Mouse (Mus musculus): ENCODE results near the gene Cckbr. TPM values are rescaled to one million over a fixed set of nuclear protein-coding genes. Genes with fewer than 3 reads are reported as not detected.

Cckbr gene
- total RNA-seq (2014; fragmentation: Nextera tagmentation) (not detected in 2 replicates), total RNA-seq (2017) (not detected in 2 replicates)

DNA sequence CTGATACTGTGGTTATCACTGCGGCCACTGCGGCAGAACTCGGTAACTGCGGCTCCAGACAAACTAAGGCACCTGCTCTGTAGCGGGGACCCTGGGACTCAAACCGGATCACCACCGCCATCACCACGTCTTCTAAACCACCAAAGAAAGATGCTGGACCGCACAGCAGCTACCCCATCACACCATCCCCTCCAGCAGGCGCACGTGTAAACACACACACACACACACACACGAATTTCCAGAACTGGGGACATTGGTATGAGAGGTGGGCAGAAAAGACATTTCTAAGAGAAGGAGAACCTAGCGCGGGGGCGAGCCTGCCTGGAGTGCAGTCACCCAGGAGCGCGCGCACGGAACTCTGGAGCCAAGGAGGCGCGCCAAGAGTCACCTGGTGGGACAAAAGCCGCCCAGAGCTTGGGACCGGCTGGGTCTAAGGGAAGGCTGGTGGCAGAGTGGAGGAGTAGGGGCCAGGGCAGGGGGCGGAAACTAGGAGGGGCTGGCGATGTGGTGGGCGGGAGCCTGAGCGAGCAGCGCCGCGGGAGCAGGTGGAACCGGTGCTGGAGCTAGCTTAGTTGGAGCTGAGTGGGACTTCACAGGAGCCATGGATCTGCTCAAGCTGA is at the start of gene Cckbr:
Gene Cckbr, plus strand, starts transcription at position 308 of the 620 bp plus-strand sequence.
- peak; percentile 14; the same call in 1 of the 2 replicates for ATAC-seq (replicated peaks; ENCODE audit: poor library complexity, severe bottlenecking)

DNA sequence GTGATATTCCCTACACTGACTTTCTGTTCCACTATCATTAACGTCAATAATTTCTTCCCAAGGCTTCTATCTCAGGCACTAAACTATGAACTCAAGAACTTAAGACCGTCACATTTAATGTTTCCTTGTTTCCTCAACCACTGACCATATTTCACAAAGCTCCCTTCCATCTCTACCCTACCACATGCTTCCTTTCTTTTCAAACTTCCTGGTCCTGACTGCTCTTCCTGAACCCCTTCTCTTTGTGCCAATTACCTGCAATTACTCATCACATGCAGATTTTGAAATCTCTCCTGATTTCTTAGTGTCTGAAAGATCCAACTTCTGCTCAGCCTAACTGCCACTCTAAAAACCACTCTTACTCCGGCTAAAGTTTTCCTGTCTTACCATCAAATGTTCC is 45.2 kb upstream of the Cckbr start:
- peak; percentile 82 for ATAC-seq (replicated peaks; ENCODE audit: poor library complexity, severe bottlenecking)

DNA sequence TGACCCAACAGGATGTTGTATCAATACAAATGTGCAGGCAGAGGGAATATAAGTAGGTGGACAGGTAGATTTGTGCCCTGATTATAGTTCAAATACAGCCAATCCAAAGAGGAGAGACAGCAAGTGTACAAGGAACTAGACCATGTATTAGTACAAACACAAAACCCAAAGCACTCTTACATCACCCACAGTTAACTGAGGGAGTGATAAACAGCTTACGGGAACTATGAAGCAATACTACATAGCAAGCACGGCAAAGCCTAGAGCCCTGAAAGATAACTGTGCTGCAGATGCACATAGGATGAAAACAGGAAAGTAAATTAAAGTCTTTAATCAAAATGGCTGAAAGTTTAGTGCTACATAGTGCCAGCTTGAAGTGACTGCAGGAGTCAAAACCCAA is 37.8 kb upstream of the Cckbr start:
- peak; percentile 77 for ATAC-seq (replicated peaks; ENCODE audit: poor library complexity, severe bottlenecking)

DNA sequence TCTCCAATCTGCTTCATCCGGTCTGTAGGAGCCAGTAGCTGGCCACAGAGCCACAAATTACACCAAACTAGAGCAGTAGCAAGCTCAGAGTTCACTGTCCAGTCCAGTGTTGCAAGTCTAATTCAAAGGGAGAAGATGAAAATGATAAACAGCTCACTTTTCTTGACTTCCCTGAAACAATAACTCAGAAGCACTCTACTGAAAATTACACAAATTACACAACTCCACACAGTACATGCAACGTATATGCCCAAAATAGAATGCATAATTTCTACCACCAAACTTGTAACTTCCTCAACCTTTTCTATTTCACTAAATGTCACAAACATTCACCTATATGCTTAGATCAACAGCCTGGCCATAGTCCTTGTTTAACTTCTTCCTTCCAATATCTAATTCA is 35.3 kb upstream of the Cckbr start:
- ATAC-seq (replicated peaks; ENCODE audit: poor library complexity, severe bottlenecking), result peak; percentile 75

DNA sequence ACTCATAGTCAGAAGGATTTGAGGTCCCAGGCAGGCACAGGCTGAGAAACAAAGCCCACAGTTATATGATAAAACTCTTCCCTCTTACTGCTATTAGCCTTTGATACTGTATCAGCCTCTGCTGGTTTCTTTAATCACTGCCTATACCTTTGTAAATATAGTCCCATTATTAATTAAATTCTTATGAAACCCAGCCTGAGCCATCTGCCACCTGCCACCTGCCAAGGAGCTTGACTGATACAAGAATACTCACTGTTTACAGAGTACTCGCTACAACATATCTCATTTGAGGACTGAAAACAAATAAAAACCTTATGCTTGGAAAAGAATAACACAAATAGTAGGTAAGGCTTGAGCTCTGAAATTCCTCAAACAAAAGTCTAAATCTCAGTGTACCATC is 30.9 kb upstream of the Cckbr start:
- no peak for ATAC-seq (replicated peaks; ENCODE audit: poor library complexity, severe bottlenecking)

DNA sequence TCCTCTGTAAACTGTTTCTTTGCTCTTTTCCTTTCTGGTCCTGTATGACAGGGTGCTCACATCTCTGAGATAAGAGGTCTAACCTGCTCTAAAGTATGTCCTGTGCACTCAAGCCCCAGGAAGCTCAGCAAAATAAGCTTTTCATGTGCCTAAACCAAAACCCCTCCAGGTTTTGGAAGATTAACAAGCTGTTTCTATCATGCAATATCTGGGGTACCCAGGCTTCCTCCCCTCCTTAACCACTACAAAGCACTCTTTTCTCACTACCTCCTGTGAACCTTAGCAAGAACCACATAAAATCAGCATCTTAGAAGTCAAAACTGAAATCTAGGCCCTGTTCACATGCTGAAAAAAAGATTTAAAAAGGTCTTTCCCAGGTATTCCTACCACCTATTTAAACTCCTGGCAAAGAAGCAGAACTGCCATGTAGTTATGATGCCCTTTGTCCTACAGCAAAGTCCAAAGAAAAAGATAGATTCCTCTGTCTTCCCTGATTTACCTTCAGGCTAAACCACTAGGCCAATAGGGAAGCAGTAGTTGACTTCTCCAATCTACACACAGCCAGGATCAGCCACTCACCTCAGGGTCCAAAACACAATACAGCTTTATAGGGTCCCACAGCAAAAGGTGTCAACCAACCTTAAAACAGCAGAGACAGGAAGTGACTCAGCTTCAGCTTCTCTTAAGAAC is 30.3 kb upstream of the Cckbr start:
- no peak for ATAC-seq (replicated peaks; ENCODE audit: poor library complexity, severe bottlenecking)

DNA sequence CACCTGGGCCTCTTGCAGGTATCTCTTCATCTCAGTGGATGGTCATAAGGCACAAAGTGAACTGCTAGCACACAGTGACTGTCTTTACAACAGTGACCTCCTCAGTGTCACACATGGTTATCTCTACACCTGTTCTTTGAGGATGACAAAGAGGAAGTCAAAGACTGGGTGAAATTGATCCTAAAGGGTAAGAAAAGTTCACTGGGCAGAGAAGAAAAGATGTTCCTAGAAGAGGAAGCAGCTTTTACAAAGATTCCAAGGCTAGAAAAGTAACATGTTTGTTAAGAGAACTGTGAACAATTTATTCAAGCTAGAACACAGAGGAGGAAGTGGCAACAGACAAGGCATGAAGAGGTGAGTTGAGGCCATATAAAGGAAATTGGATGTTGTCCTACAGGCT is 29.4 kb upstream of the Cckbr start:
- ATAC-seq (replicated peaks; ENCODE audit: poor library complexity, severe bottlenecking), result no peak

DNA sequence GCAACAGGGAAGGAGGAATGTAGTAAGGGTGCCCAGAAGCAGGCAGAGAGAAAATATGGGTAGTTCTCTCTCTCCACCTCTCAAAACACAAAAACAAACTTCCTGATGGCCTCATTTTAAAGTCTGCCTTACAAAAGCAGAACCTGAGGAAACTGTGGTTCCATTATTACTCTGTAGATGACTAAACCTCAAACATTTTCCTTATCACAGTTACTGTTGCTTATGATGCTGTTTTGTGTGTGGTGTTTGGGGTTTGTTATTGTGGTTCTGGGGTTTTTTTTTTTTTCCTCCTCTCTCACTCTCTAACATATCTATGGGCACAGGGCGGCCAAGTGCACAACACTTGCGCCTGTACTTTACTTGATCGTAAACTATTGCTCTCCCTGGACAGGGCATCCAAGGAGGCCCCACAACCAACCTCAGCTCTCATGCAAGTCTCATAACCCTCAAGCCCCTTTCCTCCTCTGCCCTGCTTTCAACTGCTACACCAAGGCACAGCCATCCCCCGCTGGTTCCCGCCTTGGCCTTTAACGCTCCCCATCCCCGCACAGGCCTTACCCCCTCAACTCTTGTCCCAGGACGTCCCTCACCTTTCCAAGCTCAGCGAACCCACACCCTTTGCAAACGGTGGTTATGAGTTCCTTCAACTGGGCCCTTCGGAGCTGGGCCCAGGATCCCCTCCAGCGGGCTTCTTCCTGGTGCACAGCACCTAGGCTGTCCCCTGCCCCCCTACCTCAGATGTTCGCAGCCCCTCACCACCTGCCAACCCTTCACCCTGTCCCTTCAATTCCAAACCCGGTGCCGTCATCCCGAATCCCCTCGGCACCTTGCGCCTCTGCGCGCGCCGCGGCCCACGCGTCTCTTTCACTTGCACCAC is 26.2 kb upstream of the Cckbr start:
- ATAC-seq (replicated peaks; ENCODE audit: poor library complexity, severe bottlenecking), result peak; percentile 56

DNA sequence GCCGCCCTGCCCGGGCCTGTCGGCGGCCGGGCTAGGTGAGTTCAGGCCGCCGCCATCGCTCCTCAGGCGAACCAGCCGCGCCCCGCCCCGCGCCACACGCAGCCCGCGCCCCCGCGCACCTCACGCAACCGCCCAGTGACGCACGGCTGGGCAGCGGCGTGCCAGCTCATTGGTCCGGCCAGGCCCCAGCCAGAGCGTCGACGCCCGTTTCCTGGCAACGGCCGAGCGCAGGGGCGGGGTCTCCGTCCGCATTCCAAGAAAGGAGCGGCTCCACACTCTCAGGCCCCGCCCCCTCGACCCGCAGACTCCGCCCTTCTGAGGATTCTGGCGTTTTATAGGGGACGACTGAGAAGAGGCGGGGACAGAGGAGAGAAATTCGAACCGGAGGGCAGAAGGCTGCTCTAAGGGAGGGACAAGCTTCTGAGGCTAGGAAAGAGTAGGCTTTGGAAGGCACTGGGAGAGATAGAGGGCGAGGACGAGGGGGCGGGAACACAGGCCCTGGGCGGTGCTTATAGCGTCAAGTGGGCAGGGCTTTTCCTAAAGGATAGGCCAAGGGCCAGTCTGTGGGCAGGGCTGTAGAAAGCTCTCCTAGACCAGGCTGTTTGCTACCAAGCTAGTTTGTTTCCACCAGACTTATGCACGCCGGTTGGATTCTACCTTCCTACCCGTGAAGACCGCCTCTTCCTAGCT is 25.5 kb upstream of the Cckbr start, which contains the start of gene Fam160a2:
Gene Fam160a2, minus strand, starts transcription at position 120 of the 690 bp plus-strand sequence.
- peak; percentile 77 for ATAC-seq (replicated peaks; ENCODE audit: poor library complexity, severe bottlenecking)

DNA sequence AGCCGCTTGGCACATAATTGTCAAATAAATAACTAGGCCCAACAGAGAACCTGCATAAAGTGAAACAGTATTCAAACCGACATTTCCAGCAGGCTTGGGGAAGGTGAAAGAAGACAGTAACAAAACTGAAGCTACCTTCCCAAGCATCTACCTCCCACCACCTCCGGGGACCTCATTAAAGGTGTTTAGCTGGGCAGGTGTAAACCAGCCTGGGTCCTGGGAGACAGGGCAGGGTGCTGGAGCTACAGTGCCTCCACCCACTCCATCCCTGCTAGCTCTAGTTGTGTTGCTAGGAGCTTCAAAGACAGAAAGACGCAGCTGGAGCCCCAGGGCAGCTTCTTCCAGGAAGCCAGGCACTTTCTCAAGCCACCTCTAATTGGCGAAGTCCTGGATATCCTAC is 21.3 kb upstream of the Cckbr start, which contains the start of gene Cnga4:
Gene Cnga4, plus strand, starts transcription at position 301 of the 400 bp plus-strand sequence.
- ATAC-seq (replicated peaks; ENCODE audit: poor library complexity, severe bottlenecking), result no peak

DNA sequence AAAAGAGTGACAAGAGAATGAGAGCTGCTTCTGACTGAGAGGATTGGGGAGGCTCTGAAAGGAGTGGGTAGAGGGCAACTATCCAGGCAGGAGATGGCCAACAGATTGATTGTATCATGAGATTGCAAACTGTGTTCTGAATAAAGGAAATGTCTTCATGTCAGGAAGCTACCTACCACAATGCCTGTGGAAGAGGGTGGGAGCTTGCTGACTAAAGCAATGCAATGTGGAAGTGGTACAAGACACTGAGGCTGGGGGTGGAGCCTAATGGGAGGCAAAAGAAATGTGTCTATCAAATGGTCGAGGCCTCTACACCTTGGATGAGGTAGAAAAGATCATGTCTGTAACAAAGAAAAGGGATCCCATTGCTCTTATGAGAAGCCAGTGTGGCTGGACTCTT is 19.2 kb upstream of the Cckbr start:
- ATAC-seq (replicated peaks; ENCODE audit: poor library complexity, severe bottlenecking), result peak; percentile 84

DNA sequence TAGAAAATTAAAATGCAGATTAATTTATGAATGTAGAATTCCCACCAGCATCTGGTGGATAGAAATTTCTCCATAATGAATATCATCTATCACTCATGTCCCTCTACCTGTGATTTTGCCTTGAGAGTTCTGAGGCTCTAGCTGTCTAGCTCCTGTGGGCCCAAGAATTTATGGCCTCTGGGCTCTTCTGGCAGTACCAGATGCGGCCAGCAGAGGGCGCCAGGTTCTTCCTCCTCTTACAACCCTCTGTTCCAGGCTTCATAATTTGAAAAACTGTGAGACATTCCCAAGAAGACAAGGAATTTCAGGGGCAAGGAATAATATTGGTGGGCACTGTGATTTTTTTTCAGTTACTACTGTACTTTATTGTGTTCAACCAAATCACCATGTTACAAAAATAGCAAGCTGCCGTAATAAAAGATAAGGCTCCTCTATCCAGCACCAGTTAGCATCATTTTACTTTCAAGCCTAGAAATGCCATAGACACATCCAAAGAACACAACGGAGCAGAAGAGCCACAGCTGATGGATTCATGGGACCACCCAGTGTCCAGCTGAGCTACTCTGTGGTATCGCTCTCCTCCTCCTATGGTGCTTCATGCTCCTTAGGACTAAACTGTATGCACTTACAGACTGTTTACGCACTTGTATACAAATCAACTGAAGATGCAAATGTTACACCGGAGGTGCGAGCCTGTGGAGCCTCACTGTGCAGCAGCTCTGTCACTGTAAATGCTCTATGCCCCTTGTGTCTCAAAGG is 13.5 kb upstream of the Cckbr start:
- ATAC-seq (replicated peaks; ENCODE audit: poor library complexity, severe bottlenecking), result peak; percentile 90; the same call in 1 of the 2 replicates

DNA sequence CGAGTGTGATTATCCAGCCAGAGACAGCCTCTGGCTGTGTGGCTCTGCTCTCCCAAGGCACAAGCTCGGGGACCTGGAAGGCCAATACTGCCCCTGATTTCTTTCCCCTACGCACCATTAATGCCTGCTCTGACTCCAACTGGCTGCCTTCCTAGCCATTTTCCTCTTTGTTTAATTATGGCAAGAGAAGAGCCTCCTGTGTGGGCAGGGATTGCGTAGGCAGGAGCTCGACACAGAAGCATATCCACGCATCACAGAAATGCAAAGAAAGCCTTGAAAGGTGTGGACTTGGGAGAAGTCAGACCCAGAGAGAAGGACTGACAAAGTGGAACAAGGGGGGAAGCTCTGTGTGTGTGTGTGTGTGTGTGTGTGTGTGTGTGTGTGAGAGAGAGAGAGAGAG is 11.1 kb upstream of the Cckbr start:
- no peak for ATAC-seq (replicated peaks; ENCODE audit: poor library complexity, severe bottlenecking)

DNA sequence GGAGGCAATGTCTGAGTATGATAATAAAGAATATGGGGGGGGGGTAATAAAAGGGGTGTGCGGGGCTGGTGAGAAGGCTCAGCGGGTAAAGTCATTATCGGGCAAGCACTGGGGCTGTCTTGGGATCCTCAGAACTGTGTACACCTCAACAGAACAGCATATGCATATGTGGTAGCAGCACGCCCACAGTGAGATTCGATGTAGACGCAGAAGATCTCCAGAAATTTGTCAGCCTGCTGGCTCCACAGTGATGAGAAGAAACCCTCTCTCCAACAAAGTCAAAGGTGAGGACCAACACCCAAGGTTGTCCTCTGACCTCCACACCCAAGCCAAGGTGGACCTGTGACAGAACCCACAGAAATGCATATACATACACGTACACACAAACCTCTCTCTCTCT is 9.0 kb upstream of the Cckbr start:
- ATAC-seq (replicated peaks; ENCODE audit: poor library complexity, severe bottlenecking), result no peak

DNA sequence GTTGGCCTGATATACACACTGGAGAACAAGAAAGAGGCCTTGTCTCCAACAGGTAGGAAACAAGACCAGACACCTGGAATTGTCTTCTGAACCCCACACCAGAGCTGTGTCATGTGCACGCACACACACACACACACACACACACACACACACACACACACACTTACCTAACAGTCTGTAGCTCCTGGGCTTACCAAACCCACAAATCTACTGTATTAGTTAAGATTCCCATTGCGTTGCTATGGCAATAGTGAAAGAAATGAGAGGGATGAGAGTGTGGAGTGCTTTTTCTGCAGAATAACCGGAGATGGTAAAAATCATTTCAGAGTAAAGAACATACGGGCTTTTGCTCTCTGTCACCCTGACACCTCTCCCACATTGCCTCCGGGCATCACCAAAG is 7.4 kb upstream of the Cckbr start:
- ATAC-seq (replicated peaks; ENCODE audit: poor library complexity, severe bottlenecking), result no peak

DNA sequence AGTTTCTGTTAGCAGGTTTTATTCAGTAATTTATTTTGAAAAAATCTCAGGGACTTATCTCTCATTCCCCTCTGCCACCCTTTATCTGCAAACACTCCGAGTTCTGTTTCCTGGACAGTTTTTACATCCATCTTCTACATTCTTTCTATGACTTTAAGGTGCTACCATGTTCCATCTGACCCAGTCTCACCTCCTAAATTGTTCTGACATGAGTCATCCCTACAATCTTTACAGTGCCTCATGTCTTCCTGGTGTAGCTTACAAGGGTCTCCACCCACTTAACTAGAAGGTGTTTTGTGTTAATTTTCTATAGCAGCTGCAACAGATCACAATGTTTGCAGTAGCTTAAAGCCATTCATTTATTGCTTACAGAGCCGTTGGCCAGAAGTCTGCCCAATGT is 4.6 kb upstream of the Cckbr start:
- no peak for ATAC-seq (replicated peaks; ENCODE audit: poor library complexity, severe bottlenecking)

DNA sequence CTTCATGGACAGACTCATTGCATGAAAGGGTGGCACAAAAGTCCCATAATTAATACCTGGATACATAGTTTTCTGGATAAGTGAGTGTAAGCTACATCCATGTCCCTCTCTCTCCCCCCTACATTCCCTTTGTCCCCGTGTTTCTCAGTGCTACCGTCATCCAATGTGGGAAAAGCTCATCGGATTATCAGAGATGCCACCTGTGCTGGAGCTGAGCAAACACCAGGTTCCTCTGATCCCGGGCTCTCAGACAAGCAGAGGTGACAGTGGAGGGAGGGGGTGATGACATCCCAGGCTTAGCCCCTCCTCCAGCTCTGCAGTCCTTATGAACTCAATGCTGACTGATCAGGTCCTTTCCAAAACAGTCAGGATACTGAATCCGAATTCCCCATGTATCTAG is 1.2 kb upstream of the Cckbr start:
- no peak for ATAC-seq (replicated peaks; ENCODE audit: poor library complexity, severe bottlenecking)

DNA sequence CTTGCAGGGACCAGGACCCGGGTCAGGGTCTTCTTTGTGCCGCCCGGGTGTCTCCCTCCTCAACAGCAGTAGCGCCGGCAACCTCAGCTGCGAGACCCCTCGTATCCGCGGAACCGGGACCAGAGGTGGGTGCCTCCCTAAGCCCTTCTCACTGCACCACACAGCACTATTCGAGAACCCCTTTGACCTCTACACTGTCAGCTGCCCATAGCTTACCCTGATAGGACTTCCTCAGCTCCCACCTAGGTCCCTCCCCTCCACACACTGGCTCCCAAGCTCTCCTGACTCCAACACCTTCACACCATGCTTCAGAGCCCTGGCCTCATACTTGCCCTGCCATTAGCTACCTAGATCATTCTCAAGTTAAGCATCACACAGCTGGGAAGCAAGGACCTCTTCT is 520 bp downstream of the Cckbr start:
- ATAC-seq (replicated peaks; ENCODE audit: poor library complexity, severe bottlenecking), result peak; percentile 22; the same call in 1 of the 2 replicates

DNA sequence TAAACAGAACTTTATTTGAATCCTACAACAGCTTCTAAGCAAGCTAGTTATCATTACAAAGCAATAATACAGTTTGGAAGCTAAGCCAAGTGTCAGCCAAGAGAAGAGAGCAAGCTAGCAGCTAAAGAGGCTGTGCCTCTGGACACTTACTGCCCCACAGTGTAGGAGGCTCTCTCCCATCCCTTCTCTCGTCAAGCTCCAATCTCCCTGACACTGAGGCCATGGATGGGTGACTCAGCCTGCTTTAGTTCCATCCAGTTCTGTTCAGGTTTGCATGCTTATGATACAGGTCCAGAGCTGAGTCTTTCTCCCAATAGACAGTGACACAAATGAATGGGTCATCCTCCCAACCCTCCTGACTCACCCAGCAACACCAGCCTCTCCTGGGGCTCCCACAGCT is 6.5 kb downstream of the Cckbr start:
- no peak for ATAC-seq (replicated peaks; ENCODE audit: poor library complexity, severe bottlenecking)

DNA sequence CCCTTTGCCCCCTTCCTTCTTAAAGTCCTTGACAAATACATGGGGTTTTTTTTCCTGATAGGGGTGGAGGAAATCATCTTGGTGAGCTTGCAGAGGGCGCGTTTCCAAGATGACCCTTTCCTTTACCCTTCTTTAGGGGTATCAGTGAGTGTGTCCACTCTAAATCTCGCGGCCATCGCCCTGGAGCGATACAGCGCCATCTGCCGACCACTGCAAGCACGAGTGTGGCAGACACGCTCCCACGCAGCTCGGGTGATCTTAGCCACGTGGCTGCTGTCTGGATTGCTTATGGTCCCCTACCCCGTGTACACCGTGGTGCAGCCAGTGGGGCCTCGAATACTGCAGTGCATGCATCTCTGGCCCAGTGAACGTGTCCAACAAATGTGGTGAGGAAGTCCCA is 8.3 kb downstream of the Cckbr start:
- no peak for ATAC-seq (replicated peaks; ENCODE audit: poor library complexity, severe bottlenecking)

Measured in granulocyte monocyte progenitor cell, adult 5-6 weeks (primary cell).